Mouse (Mus musculus) brain, embryonic 18.5 days (tissue): ENCODE measurements around the gene Uap1.

Experiments
- DNase-seq: peaks from one replicate; pipeline ENCODE4 v3.0.0-alpha.2; 2012; ENCODE audit warnings: low read depth, low spot score

The Uap1 gene

DNA sequence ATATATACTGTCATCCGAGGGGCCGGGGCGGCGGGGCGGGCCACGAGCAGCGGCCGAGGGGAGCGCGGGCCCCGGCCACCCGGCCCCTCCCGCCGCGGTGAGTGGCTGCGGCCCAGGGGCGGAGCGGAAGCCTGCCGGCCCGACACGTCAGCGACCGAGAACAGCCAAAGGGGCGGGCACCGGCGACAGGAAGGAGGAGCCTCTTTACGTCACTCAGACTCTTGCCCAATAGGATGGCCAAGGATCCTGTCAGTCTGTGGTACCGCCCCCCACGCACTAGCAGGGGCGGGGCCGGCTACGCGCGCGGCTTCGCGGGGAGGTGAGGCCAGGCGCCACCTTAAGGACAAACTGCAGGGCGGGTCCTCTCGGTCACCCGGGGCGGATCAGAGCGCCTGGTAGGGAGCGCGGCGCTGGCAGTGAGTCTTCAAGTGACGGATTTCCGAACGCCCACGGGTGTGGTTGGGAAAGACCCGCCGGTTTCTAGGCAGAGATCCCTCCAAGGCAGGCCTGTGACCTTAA, at the start of gene Uap1:
Gene Uap1, minus strand, starts transcription at position 144 of the 519 bp plus-strand sequence.
- DNase-seq = peak; percentile 93

DNA sequence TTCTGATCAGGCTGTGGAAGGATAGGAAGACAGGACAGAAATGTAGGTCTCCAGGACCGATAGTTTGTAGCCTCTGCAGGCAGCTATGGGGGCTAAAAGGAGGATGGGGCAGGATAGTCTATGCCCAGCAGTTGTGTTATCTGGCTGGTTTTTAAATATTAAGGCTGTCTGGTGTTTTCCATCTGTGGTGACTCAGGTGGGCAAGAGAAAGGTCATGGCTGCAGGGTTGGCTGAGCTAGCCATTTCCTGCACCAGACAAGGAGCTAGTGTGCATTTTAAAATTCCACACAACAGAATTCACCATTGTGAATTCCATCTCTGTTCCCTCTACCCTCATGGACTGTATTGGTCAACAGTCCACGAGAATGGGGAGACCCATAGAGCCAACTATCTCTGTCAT, 48.5 kb upstream of the Uap1 start:
- no peak for DNase-seq

DNA sequence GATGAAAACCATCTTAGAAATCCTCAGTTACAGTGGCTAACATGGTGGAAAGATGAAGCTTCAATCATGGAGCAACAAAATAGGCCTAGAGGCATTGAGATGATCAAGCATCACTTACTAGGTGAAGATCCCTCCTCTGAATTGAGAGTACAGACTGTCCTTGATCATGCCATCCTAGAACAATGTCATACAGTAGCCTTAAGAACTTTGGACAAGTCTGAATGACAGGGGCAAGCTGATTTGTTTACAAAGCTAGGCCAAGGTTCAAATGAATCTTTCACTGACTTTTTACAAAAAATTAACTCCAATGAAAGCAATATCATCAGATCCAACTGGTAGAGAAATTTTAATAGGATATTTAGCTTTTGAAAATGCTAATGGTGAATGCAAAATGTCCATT, 45.6 kb upstream of the Uap1 start:
- DNase-seq = no peak

DNA sequence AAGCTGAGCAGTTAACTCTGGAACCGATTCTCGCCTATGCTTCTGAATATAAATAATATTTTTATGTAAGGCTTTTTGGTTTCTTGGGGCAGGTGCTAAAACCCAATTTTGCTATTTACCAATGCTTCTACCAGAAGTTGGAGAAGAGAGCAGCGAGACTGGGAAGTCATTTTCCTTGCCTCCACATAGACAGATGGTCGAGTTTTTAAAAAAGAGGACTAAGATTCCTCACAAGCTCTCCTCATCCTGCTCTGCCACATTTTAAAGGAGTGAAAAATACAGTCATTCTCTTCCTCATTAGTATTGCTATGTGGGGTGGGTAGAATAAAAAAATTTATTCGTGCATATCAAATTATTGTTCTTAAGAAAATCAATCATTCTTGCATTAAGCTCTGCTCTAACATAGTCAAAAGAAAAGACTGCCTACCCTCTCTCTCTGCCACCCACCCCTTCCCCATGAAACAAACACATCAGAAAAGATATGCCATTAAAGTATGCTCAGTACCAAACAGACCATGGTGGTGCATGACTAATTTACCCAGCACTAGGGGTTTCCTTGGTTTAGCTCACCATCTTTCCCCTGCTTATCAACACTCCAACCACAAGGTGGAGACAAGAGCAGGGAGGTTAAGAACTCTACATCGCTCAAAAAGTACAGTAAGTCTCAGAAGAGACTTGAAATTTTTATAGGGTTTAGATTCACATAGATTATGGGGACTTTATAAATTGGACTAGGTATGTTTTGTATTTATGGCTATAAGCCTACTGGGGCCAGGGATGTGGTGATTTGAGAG, 43.5 kb upstream of the Uap1 start:
- no peak for DNase-seq

DNA sequence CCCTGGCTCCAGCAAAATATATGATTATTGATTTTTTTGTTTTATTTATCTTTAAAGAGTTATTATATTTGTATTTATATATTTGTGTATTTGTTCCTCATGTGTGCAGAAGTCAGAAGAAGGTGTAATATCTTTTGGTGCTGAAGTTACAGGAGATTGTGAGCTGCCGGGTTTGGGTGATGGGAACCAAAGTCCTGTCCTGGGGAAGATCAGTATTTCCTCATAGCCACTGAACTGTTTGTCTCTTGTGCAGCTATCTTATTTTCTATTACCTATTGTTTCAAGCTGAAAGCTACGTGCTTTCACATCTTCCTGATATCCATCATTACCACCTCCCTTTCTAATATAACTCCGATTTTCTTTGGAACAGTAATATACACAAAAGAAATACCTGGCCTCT, 40.8 kb upstream of the Uap1 start:
- no peak for DNase-seq

DNA sequence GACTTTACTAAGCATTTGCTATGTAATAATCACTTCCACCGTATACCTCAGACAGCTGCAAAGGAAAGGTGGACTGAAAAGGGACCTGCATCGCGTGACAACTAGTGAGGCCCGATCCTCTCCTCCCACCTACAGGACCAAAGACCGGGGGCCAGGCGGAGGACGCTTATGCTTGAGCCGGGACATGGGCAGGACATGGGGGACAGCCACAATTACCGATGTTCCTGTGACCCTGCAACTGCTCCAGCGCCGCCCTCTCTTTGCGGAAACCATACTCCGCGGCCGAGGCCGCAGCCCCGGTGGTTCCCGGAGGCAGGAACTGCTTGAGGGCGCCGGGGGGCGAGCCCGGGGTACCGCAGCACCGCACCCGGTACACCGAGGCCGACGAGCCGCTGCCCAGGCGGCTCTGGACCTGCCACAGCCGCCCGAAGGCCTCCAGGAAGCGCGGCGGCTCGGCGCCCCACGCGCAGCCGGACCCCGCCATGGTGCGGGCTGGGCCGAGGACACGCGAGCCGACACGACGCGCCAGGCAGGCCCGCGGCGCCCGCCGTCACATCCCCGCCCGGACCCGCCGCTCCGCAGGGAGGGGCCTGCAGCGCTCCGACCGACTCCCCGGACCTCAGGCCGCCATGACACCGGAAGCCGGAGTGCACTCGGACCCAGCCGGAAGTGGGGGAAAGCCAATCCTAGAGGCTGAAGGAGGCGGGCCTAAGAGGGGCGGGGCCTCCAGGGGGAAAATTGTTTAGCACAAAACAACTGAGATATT, 40.2 kb upstream of the Uap1 start, which contains the start of gene Uhmk1:
Gene Uhmk1, minus strand, starts transcription at position 641 of the 766 bp plus-strand sequence.
- peak; percentile 60 for DNase-seq

DNA sequence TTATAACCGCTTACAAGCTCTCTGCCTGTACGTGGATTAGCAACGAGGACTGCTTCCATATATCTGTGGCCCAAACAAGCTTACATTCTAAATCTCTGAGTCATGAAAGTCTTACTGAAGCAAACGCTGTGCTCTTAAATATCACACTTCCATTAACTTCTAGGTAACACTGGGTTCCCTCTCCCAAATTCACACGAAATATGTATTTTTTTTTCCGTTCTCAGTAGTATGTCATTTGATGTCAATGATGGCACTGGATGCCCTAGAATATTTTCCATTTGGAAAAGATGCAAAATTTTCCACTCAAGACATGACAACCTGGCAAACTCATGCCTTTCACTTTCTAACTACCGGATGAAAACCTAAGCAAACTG, 39.6 kb upstream of the Uap1 start:
- DNase-seq = no peak

DNA sequence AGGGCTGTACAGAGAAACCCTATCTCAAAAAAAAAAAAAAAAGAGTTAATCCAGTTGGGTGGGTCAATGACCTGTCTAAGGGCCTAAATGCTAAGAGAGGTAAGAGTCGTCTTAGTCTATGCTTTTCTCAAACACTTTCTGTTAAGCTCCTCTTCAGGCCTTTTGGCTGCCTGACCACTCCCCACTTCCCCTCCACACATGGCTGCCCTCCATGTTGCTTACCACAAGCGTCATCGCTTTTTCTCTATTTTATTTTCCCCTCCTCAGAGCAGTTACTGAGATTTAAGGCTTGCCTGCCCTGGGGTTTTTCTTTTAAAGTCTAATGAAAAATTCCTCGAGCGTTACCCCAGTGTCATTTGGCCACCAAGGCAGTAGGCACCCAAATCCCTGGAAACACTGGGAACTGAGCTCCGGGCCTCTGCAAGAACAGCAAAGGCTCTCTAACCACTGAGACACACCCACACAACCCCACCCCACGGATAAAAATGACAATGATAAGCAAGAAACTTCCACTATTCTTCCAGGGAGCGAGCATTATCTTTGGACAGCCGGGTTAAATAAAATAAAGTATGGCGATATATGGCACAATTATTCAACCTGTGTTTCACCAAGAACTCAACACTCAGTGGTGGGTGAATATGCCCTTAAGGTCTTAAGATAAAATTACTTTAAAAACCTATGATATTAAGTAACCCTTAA, 38.6 kb upstream of the Uap1 start:
- DNase-seq = no peak

DNA sequence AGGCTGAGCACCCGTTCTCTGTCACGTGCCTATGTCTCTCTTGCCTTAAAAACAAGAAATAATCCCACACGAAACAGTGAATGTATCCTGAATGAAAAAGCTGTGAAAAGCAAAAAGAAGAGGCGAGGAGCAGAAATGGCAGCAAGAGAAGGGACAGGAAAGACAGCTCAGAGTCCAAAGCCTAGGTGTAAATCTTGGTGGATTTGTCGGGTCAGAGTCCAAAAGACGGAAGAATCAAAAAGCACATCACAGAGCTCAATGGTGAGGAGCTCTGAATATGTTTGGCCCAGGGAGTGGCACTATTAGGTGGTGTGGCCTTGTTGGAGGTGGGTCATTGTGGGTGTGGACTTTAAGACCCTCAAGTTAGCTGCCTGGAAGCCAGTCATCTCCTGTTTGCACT, 31.6 kb upstream of the Uap1 start:
- DNase-seq = no peak

DNA sequence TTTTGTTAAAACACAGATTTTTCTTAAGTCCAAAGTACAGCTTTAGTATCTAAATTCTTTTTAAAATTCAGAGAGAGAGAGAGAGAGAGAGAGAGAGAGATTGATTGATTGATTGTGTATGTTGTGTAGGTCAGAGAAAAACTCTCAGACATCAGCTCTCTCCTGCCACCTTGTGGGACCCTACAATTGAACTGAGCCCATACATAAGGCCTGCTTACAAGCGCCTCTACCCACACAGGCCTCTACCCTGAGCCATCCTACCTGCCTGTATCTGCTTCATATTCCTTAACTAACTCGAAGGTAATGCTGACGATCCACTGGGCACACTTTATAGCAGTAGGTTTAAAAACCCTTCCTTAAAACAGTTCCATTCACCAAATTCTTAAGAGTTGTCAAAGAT, 25.6 kb upstream of the Uap1 start:
- DNase-seq = no peak

DNA sequence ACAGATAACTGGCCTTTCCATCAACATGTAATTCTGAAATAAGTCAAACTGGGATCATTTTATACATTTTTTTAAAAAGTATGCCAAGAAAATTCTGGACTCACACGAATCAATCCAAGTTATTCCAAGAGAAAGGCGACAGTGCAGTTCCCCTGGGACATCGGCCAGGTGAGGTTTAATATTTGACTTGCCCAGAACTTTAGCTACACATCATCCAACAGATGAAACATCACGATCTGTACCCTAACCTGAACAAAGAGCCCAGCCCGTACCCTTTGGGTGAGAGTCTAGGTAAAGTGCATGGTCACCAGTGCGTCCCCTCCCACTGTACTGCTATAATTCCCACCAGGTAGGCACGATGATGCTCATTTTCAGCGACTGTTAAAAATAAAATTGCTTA, 21.5 kb upstream of the Uap1 start:
- DNase-seq = no peak

DNA sequence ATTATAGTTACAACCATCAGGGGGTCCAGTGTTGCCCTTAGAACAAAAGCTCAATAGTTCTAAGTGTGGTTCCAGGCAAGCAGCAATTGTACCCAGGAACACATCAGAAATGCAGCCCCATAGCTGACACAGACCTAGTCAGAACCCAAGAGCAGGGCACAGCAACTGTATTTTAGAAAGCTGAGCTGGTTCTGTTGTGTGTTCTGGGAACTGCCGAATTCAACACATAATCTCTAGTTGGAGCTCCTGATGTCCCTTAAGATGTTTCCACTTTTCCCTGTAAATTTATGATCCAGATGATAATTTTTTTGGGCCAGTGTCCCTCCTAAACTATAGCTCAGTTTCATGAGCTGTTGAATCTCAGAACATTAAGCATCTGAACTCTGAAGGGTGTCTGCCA, 17.2 kb upstream of the Uap1 start:
- no peak for DNase-seq

DNA sequence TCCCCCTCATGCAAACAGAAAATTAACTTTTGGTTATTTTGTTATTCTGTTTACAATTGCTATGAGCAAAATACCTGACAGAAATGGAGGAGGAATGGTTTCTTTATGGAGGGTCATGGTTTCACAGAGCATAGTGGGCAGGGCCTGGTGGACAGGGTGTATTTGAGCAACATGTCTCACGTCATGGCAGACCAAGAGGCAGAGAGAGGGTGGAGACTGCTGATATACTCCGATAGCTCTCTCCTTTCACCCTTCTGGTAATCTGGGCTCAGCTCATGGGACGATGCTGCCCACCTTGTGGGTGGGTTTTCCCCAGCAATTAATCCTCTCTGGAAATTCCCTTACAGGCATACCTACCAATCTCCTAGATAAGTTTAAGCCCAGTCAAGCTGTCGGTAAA, 15.5 kb upstream of the Uap1 start:
- no peak for DNase-seq

DNA sequence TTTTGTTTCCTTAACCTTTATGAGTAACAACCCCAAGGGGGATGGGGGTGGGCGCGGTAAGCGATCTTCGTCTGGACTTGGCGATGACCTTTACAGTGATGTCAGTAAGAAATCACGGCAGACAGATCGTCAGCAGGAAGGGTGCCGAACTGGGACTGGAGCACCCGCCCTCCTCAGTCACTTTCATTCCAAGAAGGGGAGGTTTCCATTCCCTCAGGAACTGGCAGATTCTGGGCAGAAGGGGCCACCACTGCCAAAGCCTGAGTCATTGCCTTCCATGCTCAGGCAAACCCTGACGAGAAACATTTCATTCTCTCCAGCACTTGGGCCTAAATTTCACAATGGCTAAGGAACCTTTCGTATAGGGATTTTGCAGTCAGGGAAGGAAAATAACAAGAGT, 13.8 kb upstream of the Uap1 start:
- no peak for DNase-seq

DNA sequence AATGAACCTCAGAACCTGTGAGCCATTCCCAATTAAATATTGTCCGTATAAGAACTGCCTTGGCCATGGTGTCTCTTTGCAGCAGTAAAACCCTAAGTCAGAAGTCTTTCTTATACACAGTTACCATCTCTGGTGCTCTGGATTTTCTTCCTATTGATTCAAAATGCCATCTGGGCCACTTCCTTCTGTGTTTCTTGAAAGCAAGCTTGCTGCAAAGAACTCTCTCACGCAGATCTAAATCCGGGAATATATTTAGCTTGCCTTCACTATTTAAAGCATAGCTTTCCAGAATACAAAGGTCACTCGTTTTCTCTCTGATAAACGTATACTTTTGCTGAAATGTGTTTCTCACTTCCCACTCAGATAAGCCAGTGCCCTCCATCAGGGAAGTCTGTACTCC, 11.8 kb upstream of the Uap1 start:
- no peak for DNase-seq

DNA sequence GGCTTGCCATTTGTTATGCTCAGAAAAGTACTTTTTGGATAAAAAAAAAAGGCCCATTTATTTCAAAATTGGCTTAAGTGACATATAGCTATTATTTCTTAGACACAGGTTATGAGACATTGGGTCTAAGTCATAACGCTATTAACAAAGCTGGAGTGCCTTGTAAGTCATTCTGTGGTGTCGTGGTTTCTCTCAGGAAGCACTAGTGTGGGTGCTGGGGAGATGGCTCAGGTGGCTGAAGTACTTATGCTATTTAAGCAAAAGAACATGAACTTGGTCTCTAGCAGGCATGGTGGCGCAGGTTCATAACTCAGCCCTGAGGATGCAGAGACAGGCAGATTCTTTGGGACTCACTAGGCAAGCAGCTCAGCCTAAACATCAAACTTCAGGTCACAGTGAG, 10.4 kb upstream of the Uap1 start:
- DNase-seq = no peak

DNA sequence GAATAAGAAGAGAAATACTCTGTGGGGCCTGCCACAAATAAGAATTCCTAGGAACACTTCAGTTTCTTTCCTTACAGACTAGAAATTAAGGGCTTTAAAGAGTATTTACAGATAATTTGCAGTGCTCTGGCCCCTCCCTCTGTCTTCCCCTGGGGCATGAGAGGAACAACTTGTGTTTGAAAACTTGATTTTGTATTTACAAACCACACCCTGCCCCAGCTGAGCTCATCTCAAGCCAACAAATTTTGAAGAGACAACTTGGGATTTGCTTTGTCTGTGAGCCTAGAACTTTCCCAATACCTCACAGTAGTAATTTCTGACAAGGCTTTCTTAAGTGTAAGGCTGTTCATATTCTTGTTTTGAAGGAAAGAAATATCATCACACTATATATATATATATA, 7.9 kb upstream of the Uap1 start:
- DNase-seq = no peak

DNA sequence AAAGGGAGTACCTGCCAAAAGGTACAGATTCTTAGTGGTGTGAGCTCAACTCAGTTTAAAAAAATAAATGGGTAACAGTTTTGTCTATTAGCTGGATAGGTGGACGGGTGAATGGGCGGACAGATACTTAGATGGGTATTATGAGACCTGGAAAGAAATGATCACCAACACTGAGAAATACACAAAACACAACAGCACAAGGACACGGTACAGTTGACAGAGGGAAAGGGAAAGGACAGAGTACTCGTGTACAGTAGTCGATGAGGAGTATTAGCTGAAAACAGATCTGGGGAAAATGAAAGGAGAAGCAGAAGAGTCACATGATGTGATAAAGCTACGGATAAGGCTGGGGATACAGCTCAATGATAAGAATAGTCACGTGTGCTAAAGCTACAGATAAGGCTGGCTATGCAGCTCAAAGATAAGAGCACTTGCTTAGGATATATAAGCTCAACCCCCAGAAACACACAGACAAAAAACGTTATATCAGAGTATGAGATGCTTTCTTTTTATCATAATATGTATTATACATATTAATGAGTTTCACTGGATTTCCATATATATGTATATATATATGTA, 2.0 kb upstream of the Uap1 start:
- DNase-seq = no peak

DNA sequence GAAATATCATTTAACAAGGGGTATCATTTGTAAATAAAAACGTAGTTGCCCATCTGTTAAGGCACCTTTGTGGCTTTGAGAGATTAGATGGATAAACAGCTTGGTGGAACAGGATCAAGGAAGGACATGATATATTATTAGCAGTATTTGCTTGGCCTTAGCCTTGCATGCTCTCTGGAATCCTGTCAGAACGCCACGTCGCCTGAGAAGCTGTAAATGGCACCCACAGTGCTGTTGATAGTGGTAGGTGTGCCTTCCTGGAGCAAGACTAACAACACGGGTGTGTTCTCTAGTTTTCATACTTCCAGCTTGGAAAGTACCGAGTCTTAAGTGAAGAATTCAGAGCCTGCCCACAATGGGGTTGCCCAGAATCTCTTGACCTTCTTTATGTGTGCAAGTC, 1.1 kb upstream of the Uap1 start:
- DNase-seq = no peak

DNA sequence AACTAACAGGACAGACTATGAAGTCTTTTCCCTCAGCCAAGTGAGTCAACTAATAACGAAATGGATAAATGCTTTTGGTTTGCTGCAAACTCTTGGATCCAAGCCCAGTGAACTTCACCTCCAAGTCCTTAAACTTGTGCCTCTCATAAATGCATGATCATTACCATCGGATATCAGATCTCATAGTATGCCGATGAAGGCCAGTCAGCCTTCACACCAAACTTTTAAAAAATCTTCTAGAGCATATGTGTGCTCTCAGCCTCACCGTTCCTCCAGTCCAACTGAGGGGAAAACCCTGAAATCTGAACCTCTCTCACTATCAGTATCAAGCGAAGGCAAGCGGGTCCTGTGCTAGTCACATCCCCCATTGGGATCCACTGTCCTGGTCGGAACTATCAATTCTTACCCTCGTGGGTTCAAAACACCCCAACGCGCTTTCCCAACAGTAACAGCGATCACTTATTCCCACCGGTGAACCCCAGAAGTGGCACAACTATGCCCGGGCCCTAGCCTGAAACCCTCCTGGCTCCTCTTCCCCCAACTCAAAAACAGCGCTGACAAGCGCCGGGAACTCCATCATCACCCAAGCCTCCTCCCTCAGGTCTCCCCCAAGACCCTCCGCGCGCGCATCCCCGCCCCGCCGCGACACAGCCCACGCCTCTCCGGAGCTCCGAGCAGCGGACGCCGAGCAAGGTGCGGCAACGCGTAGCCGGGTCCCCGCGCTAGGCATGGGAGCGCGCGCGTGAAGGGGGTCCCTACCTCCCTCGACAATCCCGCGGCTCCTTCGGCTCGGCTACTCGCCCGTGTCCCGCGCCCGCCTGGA, 555 bp downstream of the Uap1 start:
- DNase-seq = no peak

DNA sequence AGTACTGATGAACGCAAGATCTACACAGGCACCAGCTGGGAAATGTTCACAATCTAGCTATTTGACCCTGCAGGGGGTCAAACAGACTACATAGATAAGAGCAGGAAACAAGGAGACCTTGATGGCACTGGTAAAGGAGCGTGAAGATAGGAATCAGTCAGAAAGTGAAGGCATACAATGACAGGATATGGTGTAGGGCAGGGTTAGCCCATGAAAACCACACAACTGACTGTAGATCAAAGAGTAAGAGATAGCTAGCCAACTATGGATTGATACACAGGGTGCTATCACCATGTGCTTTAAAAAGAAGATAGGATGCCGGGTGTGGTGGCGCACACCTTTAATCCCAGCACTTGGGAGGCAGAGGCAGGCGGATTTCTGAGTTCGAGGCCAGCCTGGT, 7.0 kb downstream of the Uap1 start:
- no peak for DNase-seq
